Mouse (Mus musculus) mature B cell (primary cell): ENCODE results near the gene Ugt1a6a.

ENCODE experiments used
- in situ Hi-C: fragments of 300-500 bp; cut with MboI; formaldehyde crosslinking; loops from 2 replicates; pipeline ENCODE4 v1.14.3; 2019

The Ugt1a6a gene

DNA sequence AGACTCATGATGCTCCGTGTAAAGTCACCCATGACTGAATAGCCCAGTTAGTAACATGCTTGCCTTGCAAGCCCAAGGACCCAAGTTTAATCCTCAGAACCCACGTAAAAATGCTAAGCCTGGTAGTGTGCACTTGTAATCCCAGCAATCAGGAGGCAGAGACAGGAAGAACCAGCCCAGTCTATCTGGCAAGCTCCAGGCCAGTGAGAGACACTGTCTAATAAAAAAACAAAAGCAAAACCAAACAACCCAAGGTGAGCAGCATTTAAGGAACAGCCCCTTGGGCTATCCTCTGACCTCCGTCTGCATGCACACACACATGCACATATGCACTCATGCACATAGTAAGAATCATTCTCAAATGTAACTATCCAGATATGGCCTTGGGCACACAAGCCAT is 95.0 kb downstream of the Ugt1a6a start:
- in situ Hi-C loops, result no loop called here

GRCm38 (mm10) chr1:88229986-88230385 is 95.4 kb downstream of the Ugt1a6a start:
- in situ Hi-C loops, result no loop called here

DNA sequence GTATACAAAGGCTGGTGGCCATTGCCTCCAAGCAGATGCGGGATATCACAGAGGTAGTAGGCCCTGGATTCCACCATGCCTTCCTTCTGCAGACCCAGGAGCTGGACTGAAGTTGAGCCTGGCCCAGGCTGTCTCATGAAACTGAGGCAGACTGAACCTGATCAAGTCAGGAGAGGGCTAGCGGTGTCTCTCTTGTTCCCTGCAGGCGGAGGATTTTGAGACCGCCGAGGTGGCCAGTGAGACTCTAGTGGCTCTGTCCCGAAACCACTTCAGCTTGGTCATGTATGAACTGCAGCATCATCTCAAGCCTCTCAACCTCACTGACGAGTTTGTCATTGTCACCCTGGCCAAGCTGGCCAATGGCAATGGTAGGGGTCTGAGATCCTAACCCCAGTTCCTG is 95.8 kb downstream of the Ugt1a6a start:
- in situ Hi-C loops, result no loop called here

- in situ Hi-C loops, result no loop called here
Observed at GRCm38 (mm10) chr1:88230981-88231802, 96.6 kb downstream of the Ugt1a6a start.

DNA sequence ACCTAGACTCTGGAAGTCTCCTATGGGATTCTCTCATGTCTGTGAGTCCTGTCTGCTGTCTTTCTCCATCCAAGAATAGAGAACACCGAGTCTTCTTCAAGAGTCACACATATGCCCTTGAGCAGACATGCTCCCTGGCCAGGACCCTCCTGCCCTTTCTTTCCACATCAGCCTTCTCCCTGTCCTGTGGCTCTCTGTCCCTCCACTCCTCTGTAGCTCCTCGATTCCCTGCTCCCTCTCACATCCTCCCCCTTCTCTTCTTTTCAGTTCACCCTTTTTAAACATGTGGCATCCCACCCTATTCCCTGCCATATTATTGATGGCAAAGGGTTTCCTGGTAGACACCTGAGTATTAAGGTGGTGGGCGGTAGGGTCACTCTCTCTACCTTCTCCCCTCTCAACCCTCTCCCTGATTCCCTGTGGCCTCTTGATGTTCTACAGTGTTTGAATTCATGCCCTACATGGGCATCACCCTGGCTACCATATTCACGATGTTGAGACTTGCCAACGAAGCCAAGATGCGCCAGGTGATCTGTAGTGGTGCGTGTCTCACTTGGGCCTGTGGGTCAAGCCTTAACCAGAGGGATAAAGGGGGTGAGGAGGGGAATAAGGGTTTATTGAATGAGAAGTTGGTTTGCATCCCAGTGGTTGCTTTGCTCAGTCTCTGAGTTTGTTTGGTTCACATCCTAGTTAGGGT is 97.3 kb downstream of the Ugt1a6a start:
- in situ Hi-C loops, result no loop called here

DNA sequence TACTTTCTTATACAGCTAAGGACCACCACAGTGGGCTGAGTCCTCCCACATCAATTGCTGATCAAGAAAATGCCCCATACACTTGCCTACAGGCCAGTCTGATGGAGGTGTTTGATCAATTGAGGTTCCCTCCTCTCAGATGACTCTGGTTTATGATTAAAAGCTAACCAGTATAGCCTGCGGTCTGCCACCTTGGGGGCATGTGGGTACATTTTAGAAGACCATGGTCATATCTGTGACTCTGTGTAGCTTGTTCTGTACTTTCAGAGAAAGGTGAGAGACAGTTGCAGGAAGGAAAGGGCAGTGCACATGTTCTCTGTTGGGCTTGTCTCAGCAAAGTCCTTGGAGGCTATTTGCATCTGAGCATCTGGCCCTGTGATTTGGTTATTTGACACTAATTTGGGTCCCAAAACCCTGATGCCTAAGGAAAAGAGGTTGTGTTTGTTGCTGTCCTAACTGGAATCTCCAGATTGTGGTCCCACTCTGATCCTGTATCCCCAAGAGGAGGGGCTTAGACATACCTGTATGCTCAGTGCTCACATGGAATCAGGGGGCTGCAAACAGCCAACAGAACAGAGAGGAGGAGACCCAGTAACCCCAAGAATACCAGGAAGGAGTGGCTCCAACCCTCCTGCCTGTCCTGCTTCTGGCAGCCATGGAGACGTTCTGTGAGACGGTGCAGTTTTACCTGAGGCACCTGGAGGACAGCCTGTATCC is 98.2 kb downstream of the Ugt1a6a start:
- in situ Hi-C loops, result no loop called here

DNA sequence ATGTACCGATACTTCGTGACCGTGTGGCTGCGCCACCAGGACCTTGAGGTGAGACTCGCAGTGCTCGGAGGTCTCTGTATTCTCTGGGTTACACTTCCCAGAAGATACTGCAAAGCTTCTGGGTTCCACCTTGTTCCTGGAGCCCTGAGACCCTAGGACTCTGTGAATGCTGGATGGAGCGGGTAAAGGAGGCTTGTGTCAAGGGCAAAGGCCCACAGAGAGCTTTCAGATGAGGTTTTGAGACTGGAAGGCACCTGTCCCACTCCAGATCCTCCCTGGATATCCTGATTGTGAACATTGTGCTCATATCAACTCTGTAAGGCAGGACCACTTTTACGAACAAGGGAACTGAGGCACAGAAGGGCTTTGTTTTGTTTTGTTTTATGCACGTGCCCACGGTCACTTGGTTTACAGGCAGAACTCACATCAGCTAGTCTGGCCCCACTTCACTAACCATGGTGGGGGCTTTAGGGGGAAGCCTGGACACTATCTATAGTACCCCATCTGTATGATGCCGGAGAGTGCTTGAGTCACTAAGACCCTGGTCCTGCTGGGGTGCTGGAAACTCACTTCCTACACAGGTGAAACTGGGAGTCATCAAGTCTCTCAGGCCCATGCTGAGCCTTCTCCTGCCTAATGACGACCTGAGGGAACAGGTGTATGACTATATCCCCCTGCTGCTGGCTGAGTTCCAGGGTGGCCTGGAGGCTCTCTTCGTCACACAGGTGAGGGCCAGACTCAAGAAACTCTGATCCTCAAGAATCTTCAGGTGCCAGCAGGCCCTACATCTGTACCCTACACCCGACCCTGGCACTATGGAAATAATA is 99.0 kb downstream of the Ugt1a6a start:
- in situ Hi-C loops, result no loop called here

DNA sequence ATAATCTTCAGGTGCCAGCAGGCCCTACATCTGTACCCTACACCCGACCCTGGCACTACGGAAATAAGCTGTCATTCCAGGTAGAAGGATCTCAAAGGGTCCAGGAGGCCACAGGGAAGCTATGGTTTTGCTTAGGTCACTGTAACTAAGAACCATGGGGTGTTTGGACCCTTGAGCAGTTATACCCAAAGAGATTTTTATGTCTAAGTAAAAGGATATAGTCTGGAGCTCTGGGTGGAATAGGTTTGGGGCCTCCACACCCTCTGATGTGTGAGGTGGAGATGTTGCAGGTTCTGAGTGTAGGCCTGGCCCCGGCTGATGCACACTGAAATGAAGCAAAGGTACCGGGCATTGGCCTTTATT is 99.6 kb downstream of the Ugt1a6a start:
- in situ Hi-C loops, result no loop called here

DNA sequence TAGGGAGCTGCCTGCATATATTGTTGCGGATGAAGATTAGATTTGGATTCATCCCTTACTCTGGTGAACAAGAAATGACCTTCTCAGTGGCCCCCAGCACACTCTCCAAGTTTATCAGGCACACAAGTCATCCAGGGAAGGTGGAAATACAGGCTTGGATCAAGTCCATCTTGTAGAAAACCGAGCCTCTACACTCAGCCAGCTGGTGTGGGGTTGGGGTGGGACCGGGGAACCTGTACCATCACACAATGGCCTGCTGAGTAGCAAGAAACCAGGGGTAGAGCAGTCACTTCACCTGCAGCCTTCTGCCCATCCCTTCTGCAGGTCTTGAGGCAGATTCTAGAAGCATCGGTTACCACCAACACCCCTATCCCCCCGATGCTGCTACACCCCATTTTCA is 100.0 kb downstream of the Ugt1a6a start:
- in situ Hi-C loops, result no loop called here

DNA sequence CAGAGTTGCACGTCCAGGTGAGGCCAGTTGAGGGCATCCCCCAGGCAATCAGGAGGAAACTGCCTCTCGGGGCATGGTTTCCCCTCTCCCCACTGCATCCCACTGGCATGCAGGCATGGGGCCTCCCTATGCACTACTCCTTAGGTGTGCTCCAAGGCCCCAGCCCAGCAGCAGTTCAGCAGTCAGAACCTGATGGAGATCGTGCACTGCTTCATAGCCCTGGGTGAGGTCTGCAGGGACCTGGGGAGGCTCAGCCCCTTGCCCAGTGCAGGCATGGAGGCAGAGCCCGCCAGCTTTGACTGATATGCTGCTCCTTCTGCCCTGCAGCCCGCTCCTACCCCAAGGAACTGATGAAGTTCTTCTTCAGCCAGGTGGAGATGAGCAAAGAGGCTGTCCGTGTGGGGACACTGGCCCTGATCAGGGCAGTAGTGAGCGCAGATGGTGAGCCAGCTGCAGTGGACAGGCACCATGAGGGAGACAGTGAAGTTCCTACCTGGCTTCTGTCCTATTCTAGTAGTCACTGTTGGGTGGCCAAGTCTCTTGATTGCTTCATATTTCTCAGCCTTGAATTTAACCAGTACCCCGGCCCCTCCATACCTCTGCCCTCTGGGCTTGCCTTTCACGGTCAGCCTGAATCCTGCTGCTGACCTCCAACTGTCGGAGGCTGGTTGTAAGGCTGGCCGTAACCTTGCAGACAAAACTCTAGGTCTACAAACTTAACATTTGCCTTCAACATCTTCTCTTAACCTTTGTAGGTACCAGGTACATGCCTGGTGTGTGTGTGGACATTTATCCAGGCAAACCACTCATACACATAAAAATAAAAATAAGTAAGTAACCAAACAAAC is 100.7 kb downstream of the Ugt1a6a start:
- in situ Hi-C loops, result no loop called here

DNA sequence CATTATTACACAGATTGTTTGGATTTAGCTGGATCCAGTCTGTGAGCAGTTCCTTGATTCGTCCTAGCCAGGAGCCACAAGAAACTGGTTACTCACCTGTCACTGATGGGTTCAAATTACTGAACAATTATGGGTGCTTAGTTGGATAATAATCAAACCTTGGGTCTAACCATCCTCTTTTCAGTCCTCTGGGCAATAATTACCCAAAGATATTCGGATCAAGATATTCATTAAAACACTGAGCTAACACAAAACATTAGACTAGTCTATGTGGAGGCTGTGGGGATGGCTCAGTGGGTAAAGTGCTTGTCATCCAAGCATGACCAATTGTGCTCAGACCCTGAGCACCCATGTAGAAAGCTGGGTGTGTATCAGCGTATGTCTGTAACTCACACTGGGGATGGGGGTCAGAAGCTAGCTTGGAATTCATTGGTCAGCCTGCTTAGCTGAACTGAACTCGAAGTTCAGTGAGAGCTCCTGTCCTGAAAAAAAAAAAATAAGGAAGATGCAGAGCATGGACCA is 101.3 kb downstream of the Ugt1a6a start:
- in situ Hi-C loops, result no loop called here

DNA sequence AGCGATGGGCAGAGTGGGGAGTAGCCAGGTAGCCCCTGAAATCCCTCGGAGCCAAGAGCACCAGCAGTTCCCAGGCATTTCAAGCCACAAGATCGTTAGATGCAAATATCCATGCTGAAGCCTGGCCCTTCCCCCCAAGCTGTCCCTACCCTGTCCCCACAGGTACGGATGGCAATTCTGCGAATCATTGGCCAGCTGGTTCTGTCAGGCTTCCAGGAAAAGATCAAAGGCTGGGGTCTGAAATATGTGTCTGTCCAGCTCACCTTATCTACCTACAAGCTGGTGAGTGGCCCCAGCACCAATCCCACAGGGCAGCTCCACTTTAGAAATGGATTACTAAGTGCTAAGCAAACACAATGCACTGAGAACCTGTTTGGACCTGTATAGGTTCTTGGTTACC is 102.7 kb downstream of the Ugt1a6a start:
- in situ Hi-C loops, result no loop called here

DNA sequence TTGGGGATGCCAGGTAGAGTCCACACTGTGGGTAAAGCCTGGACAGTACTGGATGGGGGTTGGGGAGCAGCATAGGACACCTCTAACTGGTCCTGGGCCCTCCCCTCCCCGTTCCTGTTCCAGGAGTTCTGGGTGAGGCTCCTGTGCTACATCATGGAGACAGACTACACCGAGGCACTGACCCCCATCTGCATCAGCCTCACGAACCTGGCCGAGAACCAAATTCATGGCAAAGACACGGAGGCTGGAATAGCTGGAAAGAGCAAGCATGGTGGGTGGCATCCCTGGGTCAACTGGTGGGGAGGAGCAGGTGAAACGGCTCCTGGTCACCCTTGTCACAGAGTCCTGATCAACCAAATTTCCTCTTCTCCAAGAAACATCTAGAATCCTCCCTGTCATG is 104.2 kb downstream of the Ugt1a6a start:
- in situ Hi-C loops, result no loop called here

- in situ Hi-C loops, result no loop called here
Observed at GRCm38 (mm10) chr1:88240072-88240471, 105.5 kb downstream of the Ugt1a6a start.

- in situ Hi-C loops, result no loop called here
Observed at GRCm38 (mm10) chr1:88240579-88240978, 106.0 kb downstream of the Ugt1a6a start.

DNA sequence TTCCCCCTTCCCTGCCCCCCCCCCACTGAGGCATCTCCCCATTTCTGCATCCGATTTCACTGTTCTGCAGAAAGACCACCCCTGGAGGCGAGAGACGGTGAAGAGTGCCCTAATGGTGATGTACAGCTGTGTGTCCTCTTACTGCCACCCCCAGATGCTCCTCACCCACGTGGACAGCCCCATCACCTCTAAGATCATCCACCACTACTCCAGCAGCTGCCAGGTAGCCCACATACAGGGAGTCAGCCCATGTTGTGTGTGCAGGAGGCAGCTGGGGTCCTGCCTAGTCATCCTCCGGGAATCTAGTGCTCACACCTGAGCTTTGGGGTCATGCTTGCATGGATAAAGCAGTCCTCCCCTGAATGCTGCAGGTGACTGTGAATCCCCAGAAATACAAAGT is 109.3 kb downstream of the Ugt1a6a start:
- in situ Hi-C loops, result no loop called here

- in situ Hi-C loops, result no loop called here
Observed at GRCm38 (mm10) chr1:88245881-88246280, 111.3 kb downstream of the Ugt1a6a start.

- in situ Hi-C loops, result no loop called here
Observed at GRCm38 (mm10) chr1:88246386-88246785, 111.8 kb downstream of the Ugt1a6a start.

DNA sequence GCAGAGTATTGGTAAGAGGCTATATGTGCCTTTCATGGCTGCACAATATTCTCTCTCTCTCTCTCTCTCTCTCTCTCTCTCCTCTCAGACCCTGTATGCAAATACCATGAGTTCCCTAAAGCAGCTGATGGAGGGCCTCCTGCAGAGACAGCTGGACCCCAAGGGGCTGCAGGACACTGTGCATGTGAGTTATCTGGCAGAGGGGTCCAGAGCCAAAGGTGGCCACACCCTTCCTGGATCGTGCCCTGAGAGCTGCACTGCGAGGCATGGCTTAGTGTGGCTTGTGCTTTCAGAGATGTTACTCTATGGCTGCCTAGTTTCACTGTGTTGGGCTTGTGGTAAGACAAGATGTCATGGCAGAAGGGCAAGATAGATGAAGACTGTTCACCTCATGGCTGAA is 113.1 kb downstream of the Ugt1a6a start:
- in situ Hi-C loops, result no loop called here

GRCm38 (mm10) chr1:88248658-88249057 is 114.0 kb downstream of the Ugt1a6a start:
- in situ Hi-C loops, result no loop called here

DNA sequence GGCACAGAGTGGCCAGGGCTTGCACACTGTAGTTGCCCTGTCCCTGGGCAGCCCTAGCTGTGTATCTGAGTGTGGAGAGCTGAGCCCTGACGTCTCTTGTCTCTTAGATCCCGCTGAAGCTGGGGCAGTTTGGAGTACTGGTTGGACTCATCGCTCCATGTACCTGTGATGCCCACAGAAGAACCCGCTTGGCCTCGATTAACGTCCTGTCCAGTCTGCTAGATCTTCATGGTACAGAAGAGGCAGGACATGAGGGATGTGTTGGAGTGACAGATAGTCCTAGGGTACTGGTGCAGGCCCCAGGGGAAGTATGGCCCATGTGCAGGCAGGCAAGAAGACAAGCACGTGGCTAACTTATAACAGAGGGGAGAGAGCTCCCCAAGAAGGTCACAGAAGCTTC is 115.0 kb downstream of the Ugt1a6a start:
- in situ Hi-C loops, result no loop called here
